Mouse (Mus musculus): Measurements from ENCODE around the gene Utp15.

Gene Utp15

DNA sequence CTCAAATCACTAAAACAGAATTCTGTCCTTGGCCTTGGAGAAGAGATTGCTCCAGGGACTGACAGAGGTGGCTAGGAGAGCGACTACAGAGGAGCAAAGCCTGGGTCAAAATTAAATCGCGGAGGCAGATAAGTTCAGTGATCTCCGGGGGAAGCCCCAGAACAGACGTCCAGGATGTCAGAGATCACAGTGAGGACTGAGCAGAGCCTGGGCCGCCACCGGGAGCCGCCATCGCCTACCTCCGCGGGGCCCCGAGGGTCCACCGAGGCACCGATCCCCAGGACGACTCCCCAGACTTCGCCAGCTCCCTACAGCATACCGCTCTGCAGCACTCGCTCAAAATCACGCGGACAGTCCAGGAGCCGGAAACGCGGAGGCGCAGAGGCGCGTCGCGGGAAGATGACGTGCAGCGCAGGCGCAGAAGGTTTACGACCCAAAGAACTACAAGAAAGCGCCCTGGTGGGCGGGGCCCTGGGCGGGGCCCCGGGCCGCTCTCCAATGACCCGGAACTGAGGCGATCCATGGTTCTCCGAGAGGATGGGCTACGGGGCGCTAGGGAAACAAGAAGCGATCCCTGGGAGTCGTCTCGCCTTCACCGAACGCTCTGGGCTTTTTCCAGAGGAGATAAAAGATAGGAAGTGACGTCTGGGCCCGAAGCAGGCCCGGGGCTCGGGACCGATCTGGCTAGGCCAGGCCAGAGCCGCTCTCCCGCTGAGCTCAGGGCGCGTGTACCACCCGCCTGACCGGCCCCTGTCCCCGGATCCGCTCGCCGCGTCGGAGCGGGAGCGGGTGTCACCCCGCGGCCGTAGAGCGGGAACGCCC, at the start of gene Utp15, which contains the start of gene Ankra2:
Gene Utp15, minus strand, starts transcription at position 406 of the 822 bp plus-strand sequence.
Gene Ankra2, plus strand, starts transcription at position 439 of the 822 bp plus-strand sequence.
- peak; percentile 98 for ATAC-seq (ENCODE audit: low TSS enrichment)

DNA sequence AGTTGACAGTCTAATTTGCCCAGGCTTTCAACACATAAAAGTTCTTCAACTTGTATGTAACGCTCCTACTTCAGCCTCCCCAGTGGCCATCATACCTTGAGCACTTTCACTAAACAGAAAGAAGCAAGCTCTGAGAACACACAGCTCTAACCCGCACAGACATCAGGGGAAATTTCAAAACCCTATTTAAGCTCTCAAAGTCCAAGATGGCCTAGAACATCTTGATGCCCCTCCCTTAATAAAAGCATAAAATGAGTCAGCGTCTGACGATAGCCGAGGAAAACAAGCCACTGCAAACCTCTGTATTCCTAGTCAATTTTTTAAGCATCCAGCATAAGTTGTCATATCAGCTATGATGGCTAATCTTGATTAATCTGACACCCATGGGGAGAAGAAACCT, 48.8 kb upstream of the Utp15 start:
- ATAC-seq (ENCODE audit: low TSS enrichment) = no peak

DNA sequence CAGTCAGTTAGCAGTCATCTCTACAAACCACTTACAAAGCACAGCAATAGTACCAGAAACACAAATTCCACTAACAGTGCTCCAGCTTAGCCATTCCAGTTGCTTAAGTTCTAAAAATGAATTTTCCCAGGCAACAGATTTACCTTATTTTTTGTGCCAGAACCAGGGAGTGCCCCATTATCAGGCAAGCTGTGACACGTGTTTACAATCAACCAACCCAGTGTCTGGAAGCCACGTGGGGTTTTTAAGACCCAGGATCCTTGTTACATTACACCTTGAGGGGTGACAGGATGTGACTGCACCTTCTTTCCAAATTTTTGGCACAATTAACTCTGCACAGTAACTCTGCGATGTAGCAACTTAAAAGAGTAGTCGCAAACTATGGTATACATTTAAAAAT, 45.9 kb upstream of the Utp15 start:
- ATAC-seq (ENCODE audit: low TSS enrichment) = no peak

DNA sequence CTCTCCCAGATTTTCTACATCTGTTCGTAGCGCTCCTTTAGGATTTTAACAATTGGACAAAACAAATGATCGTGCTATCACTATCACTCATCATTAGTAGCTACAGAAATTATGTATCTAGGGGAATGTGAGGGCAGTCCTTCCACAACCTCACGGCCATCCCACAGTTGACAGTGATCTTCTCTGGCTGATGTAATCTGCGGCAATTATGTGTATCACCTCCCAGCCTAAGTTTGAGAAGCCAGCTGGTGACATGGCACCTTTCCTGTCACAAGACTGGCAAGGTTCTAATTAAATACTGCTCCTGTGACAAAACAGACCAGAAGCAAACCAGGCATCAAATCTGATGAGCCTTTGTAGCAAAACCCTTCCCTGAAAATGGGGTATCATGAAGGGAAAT, 45.2 kb upstream of the Utp15 start:
- ATAC-seq (ENCODE audit: low TSS enrichment) = no peak

DNA sequence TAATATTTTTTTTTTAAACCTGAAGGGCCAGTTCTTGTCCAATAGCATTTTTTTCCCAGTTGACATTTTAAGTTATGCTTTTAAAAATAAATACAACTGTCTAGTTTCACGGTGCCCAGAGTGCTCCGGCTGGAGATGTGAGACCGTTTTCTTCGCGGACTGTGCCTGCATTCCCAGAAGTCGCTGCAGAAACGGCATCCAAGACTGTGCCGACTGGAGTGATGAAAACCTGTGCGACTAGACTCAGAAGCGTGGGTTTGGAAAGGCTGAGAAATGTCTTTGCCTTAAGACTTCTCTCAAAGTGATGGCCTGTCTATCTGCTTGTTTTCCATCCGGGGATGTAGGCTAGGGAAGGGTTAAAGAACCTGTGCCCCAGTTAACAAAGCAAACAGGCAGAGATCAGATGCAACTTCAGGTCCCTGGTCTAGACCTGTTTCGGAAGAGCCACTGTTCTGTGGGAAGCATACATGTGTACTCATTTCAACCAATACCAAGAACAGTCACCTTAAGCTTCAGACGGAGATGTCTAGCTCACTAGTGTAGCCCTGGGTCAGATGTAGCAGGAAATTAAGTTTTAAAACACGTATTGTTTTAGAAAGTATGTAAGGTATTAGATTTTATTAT, 44.1 kb upstream of the Utp15 start:
- ATAC-seq (ENCODE audit: low TSS enrichment) = peak; percentile 81

DNA sequence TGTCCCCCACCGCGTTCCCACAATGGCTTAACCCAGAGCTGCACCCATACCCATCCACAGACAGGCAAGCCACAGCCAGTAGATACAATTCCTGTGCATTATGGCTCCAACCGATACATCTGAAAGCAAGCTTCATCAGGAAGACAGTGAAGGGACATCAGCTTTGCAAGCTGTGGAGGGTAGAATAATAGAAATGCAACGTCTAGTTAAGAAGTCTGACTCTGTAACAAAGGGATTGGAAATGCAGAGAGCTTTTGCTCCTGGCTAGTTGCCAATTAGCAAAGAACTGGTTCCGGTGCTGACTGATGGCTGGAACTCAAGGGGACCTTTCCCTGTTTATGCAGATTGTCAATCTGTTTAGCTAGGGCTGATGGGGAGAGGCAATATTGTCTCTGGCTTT, 43.6 kb upstream of the Utp15 start:
- ATAC-seq (ENCODE audit: low TSS enrichment) = no peak

DNA sequence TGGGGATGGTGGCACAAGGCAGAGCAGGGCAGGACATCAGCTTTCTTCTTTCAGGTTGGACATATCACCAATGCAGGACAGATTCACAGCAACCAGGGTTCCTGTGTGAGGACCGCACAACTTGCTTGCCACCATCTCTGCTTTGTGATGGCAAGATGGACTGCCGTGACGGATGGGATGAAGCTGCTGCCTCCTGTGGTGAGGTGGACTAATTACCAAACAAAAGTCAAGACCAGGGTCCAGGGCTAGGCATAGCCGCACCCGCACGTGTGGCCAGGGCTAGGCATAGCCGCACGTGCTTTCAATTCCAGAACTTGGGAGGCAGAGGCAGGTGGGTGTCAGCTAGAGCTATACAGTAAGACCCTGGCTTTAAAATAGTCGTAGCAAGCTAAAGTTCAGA, 42.4 kb upstream of the Utp15 start:
- no peak for ATAC-seq (ENCODE audit: low TSS enrichment)

DNA sequence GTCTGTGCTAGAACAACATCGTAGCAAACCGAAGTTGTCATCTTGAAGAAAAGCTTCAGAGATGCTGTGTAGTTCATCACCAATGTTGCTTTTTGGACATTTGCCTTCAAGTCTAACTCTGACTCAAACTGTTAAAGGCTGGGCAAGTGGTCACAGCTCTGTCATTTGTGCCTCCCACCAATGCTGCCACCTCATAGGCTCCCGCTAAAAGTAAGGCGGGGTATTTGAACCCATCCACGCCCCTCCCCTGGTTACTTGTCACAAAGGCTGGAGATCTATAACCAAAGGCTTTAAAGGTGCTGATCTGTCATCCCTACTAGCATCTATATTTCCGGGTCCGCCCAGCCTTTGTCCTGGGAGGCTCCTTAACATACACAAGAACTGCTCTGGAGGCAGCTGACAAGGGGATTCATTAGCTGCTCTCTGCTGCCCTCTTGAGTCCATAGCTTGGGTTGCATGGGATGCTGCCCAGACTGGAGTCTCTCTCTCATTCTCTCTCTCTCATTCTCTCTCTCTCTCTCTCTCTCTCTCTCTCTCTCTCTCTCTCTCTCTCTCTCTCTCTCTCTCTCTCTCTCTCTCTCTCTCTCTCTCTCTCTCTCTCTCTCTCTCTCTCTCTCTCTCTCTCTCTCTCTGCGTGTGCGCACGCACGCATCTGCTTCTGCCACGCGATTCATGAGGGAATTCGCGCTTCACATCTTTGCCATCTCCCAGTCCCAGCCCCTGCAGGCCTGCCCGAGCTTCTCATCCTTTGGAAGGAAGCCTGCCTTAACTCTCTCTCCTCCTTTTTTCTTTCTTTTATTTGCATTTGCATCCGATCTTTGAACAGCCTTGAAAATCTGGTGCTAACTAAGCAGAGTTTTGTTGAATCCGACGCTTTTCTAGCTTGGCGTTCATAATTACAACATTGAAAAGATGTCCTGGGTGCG, 36.3 kb upstream of the Utp15 start:
- ATAC-seq (ENCODE audit: low TSS enrichment) = peak; percentile 89

DNA sequence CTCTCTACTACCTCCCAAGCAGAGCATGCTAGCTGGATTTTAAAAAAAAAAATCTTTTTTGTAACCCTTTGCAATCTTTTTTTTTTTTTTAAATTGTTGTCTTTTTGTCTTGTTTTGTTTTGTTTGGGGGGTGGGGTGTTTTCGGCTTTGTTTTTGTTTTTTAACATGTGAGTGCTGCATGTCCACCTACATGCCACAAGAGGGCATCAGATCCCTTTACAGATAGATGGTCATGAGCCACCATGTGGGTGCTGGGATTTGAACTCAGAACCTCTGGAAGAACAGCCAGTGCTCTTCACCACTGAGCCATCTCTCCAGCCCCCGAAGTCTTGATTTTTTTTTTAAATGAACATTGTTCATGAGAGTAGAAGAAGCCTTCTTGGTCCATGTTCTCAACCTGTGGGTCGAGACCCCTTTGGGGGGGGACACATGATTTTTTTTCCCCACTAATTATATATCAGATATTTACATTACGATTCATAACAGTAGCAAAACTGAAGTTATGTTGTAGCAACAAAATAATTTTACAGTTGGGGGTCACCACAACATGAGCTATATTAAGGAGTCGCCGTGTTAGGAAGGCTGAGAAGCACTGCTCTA, 35.1 kb upstream of the Utp15 start:
- ATAC-seq (ENCODE audit: low TSS enrichment) = no peak

DNA sequence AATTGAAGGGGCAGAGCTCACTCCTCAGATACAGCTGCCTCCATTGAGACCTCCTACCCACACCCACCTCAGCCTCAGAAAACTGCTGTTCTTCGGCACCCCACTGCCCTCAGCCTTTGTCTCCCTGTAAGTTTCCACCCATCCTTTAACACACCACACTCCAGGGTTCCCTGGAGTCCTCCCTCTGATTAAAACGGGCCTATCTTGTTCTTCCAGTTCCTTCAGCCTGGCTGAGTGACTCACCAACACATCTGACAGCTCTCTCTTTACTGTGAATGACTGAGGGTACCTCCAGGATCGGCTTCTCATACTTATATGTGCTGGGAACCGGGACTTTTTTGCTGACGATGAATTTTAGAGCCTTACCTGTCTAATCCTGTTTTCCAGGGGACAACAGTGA, 33.2 kb upstream of the Utp15 start:
- ATAC-seq (ENCODE audit: low TSS enrichment) = no peak

DNA sequence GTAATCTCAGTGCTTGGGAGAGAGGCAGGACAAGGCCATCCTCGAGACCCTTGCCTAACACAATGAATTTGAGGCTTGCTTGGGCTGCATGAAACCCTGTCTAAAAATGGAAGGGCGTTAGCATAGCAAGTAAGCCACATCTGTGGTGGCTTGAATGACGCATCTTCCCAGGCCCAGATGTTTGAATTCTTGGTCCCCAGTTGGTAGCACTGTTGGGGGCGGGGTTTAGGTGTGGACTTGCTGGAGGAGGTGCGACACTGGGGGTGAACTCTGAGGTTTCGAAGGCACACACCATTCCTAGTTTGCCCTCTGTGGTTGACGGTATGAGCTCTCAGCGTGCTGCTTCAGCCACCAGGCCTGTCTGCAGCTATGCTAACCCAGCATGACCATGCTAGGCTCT, 28.9 kb upstream of the Utp15 start:
- no peak for ATAC-seq (ENCODE audit: low TSS enrichment)

DNA sequence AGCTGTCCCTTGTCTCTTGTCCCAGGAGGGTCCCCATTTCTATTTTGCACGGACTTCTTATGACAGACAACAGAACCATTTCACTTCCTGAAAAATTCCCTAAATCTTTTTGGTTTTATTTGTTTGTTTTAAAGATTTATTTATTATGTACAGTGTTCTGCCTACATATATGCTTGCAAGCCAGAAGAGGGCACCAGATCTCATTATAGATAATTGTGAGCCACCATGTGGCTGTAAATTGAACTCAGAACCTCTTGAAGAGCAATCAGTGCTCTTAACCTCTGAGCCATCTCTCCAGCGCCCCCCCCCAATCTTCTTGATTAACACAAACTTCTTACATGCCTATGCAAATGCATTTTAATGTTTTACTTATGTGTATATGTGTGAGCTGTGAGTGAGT, 27.9 kb upstream of the Utp15 start:
- no peak for ATAC-seq (ENCODE audit: low TSS enrichment)

DNA sequence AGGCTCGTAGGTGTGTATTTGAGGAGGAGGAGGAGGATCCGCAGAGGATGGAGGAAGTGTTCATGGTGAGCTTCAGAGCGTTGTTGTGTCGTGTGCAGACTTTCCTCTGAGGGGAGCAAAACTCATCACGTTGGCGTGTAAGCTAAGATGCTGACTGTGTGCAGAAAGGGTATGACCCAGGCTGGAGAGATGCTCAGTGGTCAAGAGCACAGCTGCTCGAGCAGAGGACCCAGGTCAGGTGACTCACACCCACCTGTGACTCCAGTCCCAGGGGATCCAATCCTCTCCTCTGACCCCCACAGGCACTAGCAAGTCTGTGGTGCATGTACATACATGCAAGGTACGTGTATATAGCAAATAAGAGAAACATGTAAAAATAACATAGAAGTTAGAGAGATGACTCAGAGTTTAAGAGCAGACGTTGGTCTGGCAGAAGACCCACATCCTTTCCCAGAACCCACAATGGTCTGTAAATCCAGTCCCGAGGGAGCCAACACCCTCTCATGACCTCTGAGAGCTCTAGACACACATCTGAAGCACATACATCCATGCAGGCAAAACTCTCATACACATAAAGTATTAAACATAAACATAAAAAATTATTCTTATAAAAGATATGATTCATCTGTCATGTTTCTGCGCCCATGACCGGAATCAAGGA, 18.3 kb upstream of the Utp15 start:
- no peak for ATAC-seq (ENCODE audit: low TSS enrichment)

DNA sequence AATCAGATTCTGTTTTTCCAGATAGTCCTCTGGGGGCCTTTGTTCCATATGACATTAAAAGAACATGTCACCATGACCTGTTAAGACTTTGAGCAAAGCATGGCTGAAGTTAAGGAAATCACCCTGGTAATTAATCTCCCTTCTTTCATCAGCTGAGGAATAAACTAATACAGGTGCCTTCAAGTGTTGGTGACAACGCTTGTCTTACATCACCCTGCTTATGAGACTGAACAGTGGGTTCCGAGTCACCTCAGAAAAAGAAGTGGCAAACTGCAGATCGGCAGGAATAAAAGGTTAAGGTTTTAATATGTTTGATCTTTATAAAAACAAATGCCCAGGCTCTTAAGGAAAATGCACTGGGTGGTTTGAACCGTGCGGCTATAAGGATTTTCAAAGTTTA, 16.8 kb upstream of the Utp15 start, which contains the start of gene Gm21976:
Gene Gm21976, plus strand, starts transcription at position 202 of the 400 bp plus-strand sequence.
- no peak for ATAC-seq (ENCODE audit: low TSS enrichment)

DNA sequence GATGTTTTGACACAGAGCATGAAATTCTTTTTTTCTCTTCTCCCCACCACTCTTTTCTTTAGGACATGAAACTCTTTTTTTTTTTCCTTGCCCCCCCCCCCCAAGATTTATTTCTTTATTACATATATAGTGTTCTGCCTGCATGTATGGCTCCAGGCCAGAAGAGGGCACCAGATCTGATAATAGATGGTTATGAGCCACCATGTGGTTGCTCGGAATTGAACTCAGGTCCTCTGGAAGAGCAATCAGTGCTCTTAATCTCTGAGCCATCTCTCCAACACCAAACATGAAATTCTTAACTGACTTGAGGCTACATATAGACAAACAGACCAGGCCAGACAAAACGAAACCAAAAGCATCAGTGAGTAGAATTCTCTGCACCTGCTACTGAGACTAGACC, 14.7 kb upstream of the Utp15 start:
- no peak for ATAC-seq (ENCODE audit: low TSS enrichment)

DNA sequence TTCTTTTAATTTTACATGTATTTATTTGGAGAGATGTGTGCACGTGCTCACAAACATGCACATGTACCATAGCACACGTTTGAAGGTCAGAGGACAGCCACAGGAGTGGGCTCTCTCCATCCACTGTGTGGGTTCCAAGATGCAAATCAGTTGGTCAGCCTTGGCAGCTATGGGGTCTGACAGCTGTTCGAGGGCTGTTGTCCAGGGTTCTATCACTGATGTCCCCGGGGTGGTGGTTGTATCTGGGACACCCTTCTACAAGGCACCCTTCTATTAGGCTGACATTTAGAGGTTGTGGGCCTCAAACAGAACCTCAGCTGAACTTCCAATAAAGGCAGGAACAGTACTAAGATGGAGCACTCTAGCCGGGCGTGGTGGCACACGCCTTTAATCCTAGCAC, 13.4 kb upstream of the Utp15 start:
- no peak for ATAC-seq (ENCODE audit: low TSS enrichment)

DNA sequence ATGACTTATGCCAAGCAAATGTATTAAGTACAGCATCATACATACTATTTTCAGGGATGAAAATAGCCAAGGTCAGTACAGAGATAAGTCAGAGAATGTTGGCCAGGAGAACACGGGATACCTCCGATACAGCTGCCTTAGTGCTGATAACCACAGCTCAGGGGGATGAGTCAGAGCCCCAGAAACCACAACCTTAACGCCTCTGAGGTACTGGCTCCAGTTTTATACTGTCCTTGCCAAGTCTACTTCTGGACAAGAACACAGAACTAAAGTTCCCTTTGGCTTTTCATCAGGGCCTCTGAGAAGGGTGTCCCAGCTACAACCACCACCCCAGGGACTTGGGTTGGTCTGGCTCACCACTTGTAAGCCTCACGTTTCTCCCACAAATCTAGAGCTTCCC, 12.8 kb upstream of the Utp15 start:
- no peak for ATAC-seq (ENCODE audit: low TSS enrichment)

DNA sequence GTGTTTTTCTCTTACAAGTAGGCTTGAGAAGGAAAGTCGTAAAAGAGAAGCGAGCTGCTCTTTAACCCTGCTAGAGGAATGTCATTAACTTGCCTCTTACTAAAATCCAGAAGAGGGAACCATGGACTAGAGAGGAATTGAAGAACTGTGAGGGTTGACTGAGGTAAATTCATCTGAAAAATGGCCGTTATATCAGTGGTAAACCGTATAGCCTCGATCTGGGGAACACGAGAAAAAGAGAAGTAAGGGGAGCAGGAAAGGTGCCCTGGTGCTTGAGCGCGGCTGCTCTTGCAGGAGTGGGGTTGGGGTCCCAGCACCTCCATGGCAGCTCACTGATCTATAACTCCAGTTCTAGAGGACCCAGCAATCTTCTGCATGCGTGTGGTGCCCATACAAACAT, 11.2 kb upstream of the Utp15 start:
- no peak for ATAC-seq (ENCODE audit: low TSS enrichment)

DNA sequence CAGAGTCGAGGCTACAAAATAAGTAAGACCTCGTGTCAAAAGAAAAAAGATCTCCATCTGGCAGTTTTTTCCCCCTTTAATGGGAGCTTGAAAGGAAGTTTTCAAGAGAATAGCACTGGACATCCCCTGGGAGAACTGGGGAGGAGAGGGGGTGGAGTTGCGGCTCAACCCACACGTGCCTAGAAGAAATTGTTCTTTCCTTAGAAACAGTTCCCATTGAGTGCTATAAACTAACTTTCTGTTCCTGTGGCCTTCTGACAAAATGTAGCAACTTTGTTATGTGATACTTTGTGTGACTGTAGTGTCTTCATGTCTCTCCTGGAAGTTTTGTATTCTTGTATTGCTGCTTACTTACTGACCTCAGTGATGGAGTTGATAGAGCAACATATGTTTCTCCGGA, 1.3 kb upstream of the Utp15 start:
- ATAC-seq (ENCODE audit: low TSS enrichment) = no peak

DNA sequence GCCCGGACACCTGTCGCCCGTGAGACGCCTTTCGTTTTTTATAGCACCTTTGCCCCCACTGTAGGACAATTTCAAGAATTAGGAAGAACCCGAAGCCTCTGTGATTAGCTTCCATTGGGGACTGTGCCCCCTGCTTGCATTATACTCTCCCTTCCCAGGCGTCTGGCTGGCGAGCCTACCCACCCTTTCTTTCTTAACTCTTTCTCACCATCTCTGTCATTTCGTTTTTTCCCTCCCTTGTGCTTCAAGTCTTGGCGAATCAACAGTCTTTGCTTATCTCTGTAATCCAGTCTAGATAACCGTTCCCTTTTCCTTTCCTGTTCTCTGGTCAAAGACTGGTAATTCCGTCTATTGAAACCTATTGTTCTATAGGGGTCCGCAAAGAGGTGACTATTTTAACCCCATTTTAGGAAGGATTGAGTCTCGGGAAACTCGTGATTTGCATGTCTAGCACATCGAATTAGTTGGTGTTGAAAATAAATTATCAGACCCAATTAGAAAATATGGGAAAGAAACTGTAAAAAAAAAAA, 682 bp upstream of the Utp15 start:
- no peak for ATAC-seq (ENCODE audit: low TSS enrichment)

DNA sequence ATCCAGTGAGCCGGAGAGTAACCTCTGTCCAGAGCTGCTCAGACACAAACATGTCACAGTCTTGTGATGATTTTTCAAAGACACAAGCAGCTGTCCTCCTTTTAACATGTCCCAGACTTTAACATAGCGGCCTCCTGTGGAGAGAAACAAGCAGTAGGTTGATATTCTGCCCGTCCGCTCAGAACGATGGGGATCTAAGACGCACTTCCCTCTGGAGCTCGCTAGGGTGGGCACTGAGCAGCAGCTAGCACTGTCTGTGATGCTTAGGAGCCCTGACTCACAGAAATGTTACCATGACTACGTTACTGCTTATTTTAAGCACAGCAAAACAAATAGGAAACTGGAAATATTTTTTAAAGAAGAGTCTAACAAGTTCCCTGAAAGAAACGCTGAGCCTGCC, 7.9 kb downstream of the Utp15 start:
- peak; percentile 100 for ATAC-seq (ENCODE audit: low TSS enrichment)
